Mouse (Mus musculus): Measurements from ENCODE around the gene Vmn1r200. TPM values are rescaled to one million over a fixed set of nuclear protein-coding genes. Genes with fewer than 3 reads are reported as not detected.

The Vmn1r200 gene
- polyA plus RNA-seq, 1 experiment = not detected

GRCm38 (mm10) chr13:22383401-22383800 is 6.8 kb upstream of the Vmn1r200 start:
- H3K4me2 ChIP-seq (ENCODE audit: low read depth) = no peak overlapping the region
- H3K27me3 ChIP-seq (ENCODE audit: control insufficient read depth, insufficient read depth, insufficient read length) = no peaks in the 10 kb centered on the region
- H3K36me3 ChIP-seq (ENCODE audit: control insufficient read depth, insufficient read depth) = no peaks in the 10 kb centered on the region
- no peaks in the 10 kb centered on the region for H3K79me2 ChIP-seq (ENCODE audit: control insufficient read depth, insufficient read depth)
- H3K4me3 ChIP-seq = no peak overlapping the region
- TF ChIP-seq CEBPB (IDR thresholded peaks at IDR 0.05; ENCODE audit: insufficient read depth, poor library complexity, severe bottlenecking) (no peak), POLR2A (IDR thresholded peaks at IDR 0.05; ENCODE audit: insufficient read length, low read depth) (no peak), USF1 (IDR thresholded peaks at IDR 0.05; ENCODE audit: low read depth) (no peak), POLR2AphosphoS2 (IDR thresholded peaks at IDR 0.05; ENCODE audit: insufficient read length, low read depth) (no peak), TCF12 (IDR thresholded peaks at IDR 0.05; ENCODE audit: insufficient read depth, poor library complexity, severe bottlenecking) (no peak), MAX (IDR thresholded peaks at IDR 0.05; ENCODE audit: low read depth) (no peak), SRF (IDR thresholded peaks at IDR 0.05; ENCODE audit: control insufficient read depth, insufficient read length, low read depth) (no peak), MYOG (IDR thresholded peaks at IDR 0.05; ENCODE audit: control insufficient read depth in 1 of 3, insufficient read depth in 1 of 3, insufficient read length in 2 of 3, low read depth in 2 of 3) (no peak), E2F4 (IDR thresholded peaks at IDR 0.05; ENCODE audit: insufficient read depth) (no peak), TCF3 (IDR thresholded peaks at IDR 0.05; ENCODE audit: insufficient read length, low read depth) (no peak), REST (IDR thresholded peaks at IDR 0.05; ENCODE audit: insufficient read depth, insufficient read length) (no peak), MYOD1 (IDR thresholded peaks at IDR 0.05; ENCODE audit: control insufficient read depth in 1 of 3, insufficient read length in 2 of 3, low read depth in 2 of 3) (no peak)
- H3ac ChIP-seq (ENCODE audit: control insufficient read depth, insufficient read length) = no peak overlapping the region

- Histone ChIP-seq H3K4me2 (ENCODE audit: low read depth) (no peak overlapping the region), H3K36me3 (ENCODE audit: control insufficient read depth, insufficient read depth) (no peaks in the 10 kb centered on the region), H3K27me3 (ENCODE audit: control insufficient read depth, insufficient read depth, insufficient read length) (no peaks in the 10 kb centered on the region), H3K79me2 (ENCODE audit: control insufficient read depth, insufficient read depth) (no peaks in the 10 kb centered on the region), H3ac (ENCODE audit: control insufficient read depth, insufficient read length) (no peak overlapping the region), H3K4me3 (no peak overlapping the region)
- TF ChIP-seq CEBPB (IDR thresholded peaks at IDR 0.05; ENCODE audit: insufficient read depth, poor library complexity, severe bottlenecking) (no peak), USF1 (IDR thresholded peaks at IDR 0.05; ENCODE audit: low read depth) (no peak), POLR2AphosphoS2 (IDR thresholded peaks at IDR 0.05; ENCODE audit: insufficient read length, low read depth) (no peak), TCF3 (IDR thresholded peaks at IDR 0.05; ENCODE audit: insufficient read length, low read depth) (no peak), REST (IDR thresholded peaks at IDR 0.05; ENCODE audit: insufficient read depth, insufficient read length) (no peak), TCF12 (IDR thresholded peaks at IDR 0.05; ENCODE audit: insufficient read depth, poor library complexity, severe bottlenecking) (no peak), MYOG (IDR thresholded peaks at IDR 0.05; ENCODE audit: control insufficient read depth in 1 of 3, insufficient read depth in 1 of 3, insufficient read length in 2 of 3, low read depth in 2 of 3) (no peak), MYOD1 (IDR thresholded peaks at IDR 0.05; ENCODE audit: control insufficient read depth in 1 of 3, insufficient read length in 2 of 3, low read depth in 2 of 3) (no peak), SRF (IDR thresholded peaks at IDR 0.05; ENCODE audit: control insufficient read depth, insufficient read length, low read depth) (no peak), MAX (IDR thresholded peaks at IDR 0.05; ENCODE audit: low read depth) (no peak), POLR2A (IDR thresholded peaks at IDR 0.05; ENCODE audit: insufficient read length, low read depth) (no peak), E2F4 (IDR thresholded peaks at IDR 0.05; ENCODE audit: insufficient read depth) (no peak)
Measured at GRCm38 (mm10) chr13:22387050-22387449, 3.1 kb upstream of the Vmn1r200 start.

DNA sequence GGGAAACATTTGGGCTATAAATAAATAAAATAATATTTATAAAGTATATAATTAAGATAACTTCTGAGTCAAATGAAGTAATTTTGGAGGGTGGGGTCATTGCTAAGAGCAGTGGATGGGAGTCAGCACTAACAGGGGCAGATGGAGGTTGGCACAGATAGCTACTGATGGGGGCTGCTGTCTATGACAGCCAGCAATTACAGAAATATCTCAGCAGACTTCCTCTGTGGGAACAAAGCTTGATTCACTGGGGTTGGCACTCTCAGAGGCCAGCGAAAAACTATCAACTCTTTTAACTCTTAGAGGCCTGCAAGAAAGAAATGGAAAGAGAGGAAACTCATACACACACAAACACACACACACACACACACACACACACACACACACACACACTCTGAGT is 12.8 kb downstream of the Vmn1r200 start:
- no peak overlapping the region for H3K4me2 ChIP-seq (ENCODE audit: low read depth)
- no peak overlapping the region for H3K4me3 ChIP-seq

More for the DNA sequence above, 12.8 kb downstream of the Vmn1r200 start:
- Histone ChIP-seq H3ac (ENCODE audit: control insufficient read depth, insufficient read length) (no peak overlapping the region), H3K27me3 (ENCODE audit: control insufficient read depth, insufficient read depth, insufficient read length) (no peaks in the 10 kb centered on the region), H3K36me3 (ENCODE audit: control insufficient read depth, insufficient read depth) (no peaks in the 10 kb centered on the region), H3K79me2 (ENCODE audit: control insufficient read depth, insufficient read depth) (no peaks in the 10 kb centered on the region)
- TF ChIP-seq POLR2AphosphoS2 (IDR thresholded peaks at IDR 0.05; ENCODE audit: insufficient read length, low read depth) (no peak), REST (IDR thresholded peaks at IDR 0.05; ENCODE audit: insufficient read depth, insufficient read length) (no peak), MYOG (IDR thresholded peaks at IDR 0.05; ENCODE audit: control insufficient read depth in 1 of 3, insufficient read depth in 1 of 3, insufficient read length in 2 of 3, low read depth in 2 of 3) (no peak), TCF12 (IDR thresholded peaks at IDR 0.05; ENCODE audit: insufficient read depth, poor library complexity, severe bottlenecking) (no peak), MAX (IDR thresholded peaks at IDR 0.05; ENCODE audit: low read depth) (no peak), USF1 (IDR thresholded peaks at IDR 0.05; ENCODE audit: low read depth) (no peak), E2F4 (IDR thresholded peaks at IDR 0.05; ENCODE audit: insufficient read depth) (no peak), SRF (IDR thresholded peaks at IDR 0.05; ENCODE audit: control insufficient read depth, insufficient read length, low read depth) (no peak), POLR2A (IDR thresholded peaks at IDR 0.05; ENCODE audit: insufficient read length, low read depth) (no peak), CEBPB (IDR thresholded peaks at IDR 0.05; ENCODE audit: insufficient read depth, poor library complexity, severe bottlenecking) (no peak), MYOD1 (IDR thresholded peaks at IDR 0.05; ENCODE audit: control insufficient read depth in 1 of 3, insufficient read length in 2 of 3, low read depth in 2 of 3) (no peak), TCF3 (IDR thresholded peaks at IDR 0.05; ENCODE audit: insufficient read length, low read depth) (no peak)

Other genes with a start within 250 kb of the Vmn1r200 start
- not detected for gene Vmn1r191, start 206.4 kb upstream of the Vmn1r200 start, polyA plus RNA-seq (2012; fragmentation: generic; extraction: Trizol)
- not detected for gene Vmn1r192, start 199.2 kb upstream of the Vmn1r200 start, polyA plus RNA-seq (2012; fragmentation: generic; extraction: Trizol)
- not detected for gene Vmn1r193, start 167.2 kb upstream of the Vmn1r200 start, polyA plus RNA-seq (2012; fragmentation: generic; extraction: Trizol)
- not detected for gene Vmn1r194, start 146.2 kb upstream of the Vmn1r200 start, polyA plus RNA-seq (2012; fragmentation: generic; extraction: Trizol)
- not detected for gene Vmn1r195, start 119.9 kb upstream of the Vmn1r200 start, polyA plus RNA-seq (2012; fragmentation: generic; extraction: Trizol)
- gene Vmn1r196, start 100.5 kb upstream of the Vmn1r200 start, polyA plus RNA-seq (2012; fragmentation: generic; extraction: Trizol) = not detected
- gene Vmn1r197, start 65.8 kb upstream of the Vmn1r200 start, polyA plus RNA-seq (2012; fragmentation: generic; extraction: Trizol) = not detected
- gene Vmn1r198, start 40.0 kb upstream of the Vmn1r200 start, polyA plus RNA-seq (2012; fragmentation: generic; extraction: Trizol) = not detected
- not detected for gene Vmn1r199, start 10.6 kb upstream of the Vmn1r200 start, polyA plus RNA-seq (2012; fragmentation: generic; extraction: Trizol)
- not detected for gene Vmn1r201, start 81.5 kb downstream of the Vmn1r200 start, polyA plus RNA-seq (2012; fragmentation: generic; extraction: Trizol)
- not detected for gene Vmn1r202, start 115.0 kb downstream of the Vmn1r200 start, polyA plus RNA-seq (2012; fragmentation: generic; extraction: Trizol)
- gene Vmn1r203, start 127.7 kb downstream of the Vmn1r200 start, polyA plus RNA-seq (2012; fragmentation: generic; extraction: Trizol) = not detected
- gene Vmn1r204, start 162.8 kb downstream of the Vmn1r200 start, polyA plus RNA-seq (2012; fragmentation: generic; extraction: Trizol) = not detected
- gene Vmn1r205, start 202.6 kb downstream of the Vmn1r200 start, polyA plus RNA-seq (2012; fragmentation: generic; extraction: Trizol) = not detected
- gene Vmn1r206, start 233.9 kb downstream of the Vmn1r200 start, polyA plus RNA-seq (2012; fragmentation: generic; extraction: Trizol) = not detected